Mouse (Mus musculus) liver, embryonic 11.5 days (tissue): ENCODE data around the gene Nck2. TPM values are rescaled to one million over a fixed set of nuclear protein-coding genes. Genes with fewer than 3 reads are reported as not detected.

Experiments used
- ATAC-seq: fragments of 200-750 bp; cut with Nextera tagmentation; replicated peaks from 2 replicates; pipeline ENCODE4 v1.8.0; 2017; ENCODE audit warnings: moderate number of reproducible peaks, mild to moderate bottlenecking, moderate TSS enrichment, moderate library complexity; ENCODE audit not compliant: low FRiP score
- DNase-seq: peaks from one replicate; pipeline ENCODE4 v3.0.0-alpha.2; 2017; ENCODE audit warnings: low spot score
- H3K27ac ChIP-seq: fragments of 300-500 bp; sonication (generic); 2 replicates; pipeline ENCODE4 v1.5.1; 2014; ENCODE audit warnings: mild to moderate bottlenecking, low read depth, low read length, control low read depth
- H3K27me3 ChIP-seq: fragments of 300-500 bp; sonication (generic); replicated peaks from 2 replicates; pipeline ENCODE4 v1.6.1; 2014; ENCODE audit warnings: low read length, mixed read lengths; ENCODE audit not compliant: control insufficient read depth, insufficient read depth
- H3K36me3 ChIP-seq: fragments of 300-500 bp; sonication (generic); 2 replicates; pipeline ENCODE4 v1.6.1; 2014; ENCODE audit warnings: mild to moderate bottlenecking, low read length, moderate library complexity, mixed read lengths; ENCODE audit not compliant: control insufficient read depth, insufficient read depth
- H3K4me1 ChIP-seq: fragments of 300-500 bp; sonication (generic); replicated peaks from 2 replicates; pipeline ENCODE4 v1.6.1; 2014; ENCODE audit warnings: low read length, mixed read lengths; ENCODE audit not compliant: control insufficient read depth, insufficient read depth
- H3K4me2 ChIP-seq: fragments of 300-500 bp; sonication (generic); 2 replicates; pipeline ENCODE4 v1.6.1; 2014; ENCODE audit warnings: mild to moderate bottlenecking, control low read depth, moderate library complexity
- H3K4me3 ChIP-seq: fragments of 300-500 bp; sonication (generic); 2 replicates; pipeline ENCODE4 v1.5.1; 2014; ENCODE audit warnings: low read depth, low read length, control low read depth
- H3K9ac ChIP-seq: fragments of 300-500 bp; sonication (generic); 2 replicates; pipeline ENCODE4 v1.6.1; 2014; ENCODE audit warnings: low read depth, low read length, control low read depth
- H3K9me3 ChIP-seq: fragments of 300-500 bp; sonication (generic); 2 replicates; pipeline ENCODE4 v1.6.1; 2016; ENCODE audit warnings: low read length, inconsistent platforms, mixed read lengths; ENCODE audit not compliant: control insufficient read depth
- WGBS: fragments of 180-500 bp; shearing (Covaris S2); extraction: QIAGEN DNeasy Blood & Tissue Kit; methylation state at CpG from one replicate; pipeline ENCODE4 v1.1.7; 2014; 5-methylcytosine and 5-hydroxymethylcytosine counted together
- polyA plus RNA-seq: library from polyadenylated mRNA; unstranded; fragments of >200 nt; fragmentation: Nextera tagmentation; extraction: Ambion mirVana; gene quantifications from 2 replicates; pipeline ENCODE4 v1.2.1, GENCODE M21; 2014

Nck2 gene
- polyA plus RNA-seq, 1 experiment from 2014 or later, result 24.5 TPM

GRCm38 (mm10) chr1:43562002-43562666, 117.8 kb downstream of the Nck2 start:
- DNase-seq, result no peak
- H3K9ac ChIP-seq, result no peak overlapping the region
- no peak overlapping the region for H3K4me3 ChIP-seq
- H3K4me1 ChIP-seq, result peaks cover 27% of the 10 kb centered on the region
- ATAC-seq, result no peak
- no peak overlapping the region for H3K27ac ChIP-seq
- no peaks in the 10 kb centered on the region for H3K36me3 ChIP-seq
- WGBS, result 70% methylated on average over 13 of the region's 13 CpGs
- no peak overlapping the region for H3K4me2 ChIP-seq
- no peaks in the 10 kb centered on the region for H3K9me3 ChIP-seq
- H3K27me3 ChIP-seq, result no peaks in the 10 kb centered on the region

GRCm38 (mm10) chr1:43565260-43565659, 120.9 kb downstream of the Nck2 start:
- ATAC-seq (peak; percentile 69), DNase-seq (no peak)
- Histone ChIP-seq H3K27ac (no peak overlapping the region), H3K9ac (no peak overlapping the region), H3K4me1 (peaks cover 8% of the 10 kb centered on the region), H3K4me2 (no peak overlapping the region), H3K4me3 (no peak overlapping the region), H3K9me3 (no peaks in the 10 kb centered on the region), H3K36me3 (no peaks in the 10 kb centered on the region), H3K27me3 (no peaks in the 10 kb centered on the region)
- 82% methylated on average over 4 of the region's 4 CpGs for WGBS

GRCm38 (mm10) chr1:43566677-43567377, 122.4 kb downstream of the Nck2 start:
- Histone ChIP-seq H3K9me3 (no peaks in the 10 kb centered on the region), H3K9ac (no peak overlapping the region), H3K27ac (no peak overlapping the region), H3K4me3 (no peak overlapping the region), H3K27me3 (no peaks in the 10 kb centered on the region), H3K4me2 (no peak overlapping the region), H3K4me1 (peaks cover 5% of the 10 kb centered on the region), H3K36me3 (no peaks in the 10 kb centered on the region)
- DNase-seq, result no peak
- 86% methylated on average over 8 of the region's 8 CpGs for WGBS
- no peak for ATAC-seq

- Histone ChIP-seq H3K27me3 (no peaks in the 10 kb centered on the region), H3K9me3 (no peaks in the 10 kb centered on the region), H3K4me3 (no peak overlapping the region), H3K36me3 (no peaks in the 10 kb centered on the region), H3K4me2 (no peak overlapping the region), H3K9ac (no peak overlapping the region), H3K27ac (no peak overlapping the region), H3K4me1 (peaks cover 5% of the 10 kb centered on the region; the same call in 1 of the 2 replicates)
- ATAC-seq, result no peak
- DNase-seq, result no peak
- 86% methylated on average over 10 of the region's 10 CpGs for WGBS
Measured at GRCm38 (mm10) chr1:43568824-43569223, 124.4 kb downstream of the Nck2 start.

GRCm38 (mm10) chr1:43571105-43571504, 126.7 kb downstream of the Nck2 start:
- 90% methylated on average over 4 of the region's 4 CpGs for WGBS
- DNase-seq (no peak), ATAC-seq (no peak)
- Histone ChIP-seq H3K27ac (no peak overlapping the region), H3K4me3 (no peak overlapping the region), H3K27me3 (no peaks in the 10 kb centered on the region), H3K9ac (no peak overlapping the region), H3K36me3 (no peaks in the 10 kb centered on the region), H3K4me1 (0 out of 2 replicates have a peak, but pooled peaks cover 2% of the 10 kb centered on the region), H3K4me2 (no peak overlapping the region), H3K9me3 (no peaks in the 10 kb centered on the region)

DNA sequence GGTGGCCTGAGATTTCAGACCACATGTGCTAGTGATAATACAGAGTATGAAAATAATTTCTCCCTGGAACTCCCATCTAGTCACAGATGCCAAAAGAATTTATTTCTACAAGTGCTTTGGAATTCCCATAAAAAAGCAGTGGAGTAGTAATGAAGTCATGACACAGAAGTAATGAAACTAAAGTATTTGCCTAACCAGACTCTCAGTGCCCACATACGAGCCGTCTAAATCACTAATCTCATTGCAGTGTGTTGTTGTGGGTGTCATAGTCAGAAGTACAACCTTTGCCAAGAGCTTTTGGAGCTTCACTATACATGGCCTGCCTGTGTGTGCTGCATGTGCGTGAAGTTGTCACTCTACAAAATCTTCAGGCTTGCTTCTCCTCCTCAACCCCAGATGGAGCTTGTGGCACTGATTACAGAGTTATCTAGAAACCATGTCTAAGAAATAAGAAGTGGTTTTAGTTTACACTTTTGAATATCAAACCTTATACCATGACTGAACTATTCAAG, 130.5 kb downstream of the Nck2 start:
- no peaks in the 10 kb centered on the region for H3K27me3 ChIP-seq
- no peaks in the 10 kb centered on the region for H3K9me3 ChIP-seq
- H3K9ac ChIP-seq, result no peak overlapping the region
- H3K4me1 ChIP-seq, result no peaks in the 10 kb centered on the region
- DNase-seq, result no peak
- no peaks in the 10 kb centered on the region for H3K36me3 ChIP-seq
- WGBS, result 80% methylated on average over 3 of the region's 3 CpGs
- no peak for ATAC-seq
- H3K4me2 ChIP-seq, result no peak overlapping the region
- H3K4me3 ChIP-seq, result no peak overlapping the region
- H3K27ac ChIP-seq, result no peak overlapping the region

DNA sequence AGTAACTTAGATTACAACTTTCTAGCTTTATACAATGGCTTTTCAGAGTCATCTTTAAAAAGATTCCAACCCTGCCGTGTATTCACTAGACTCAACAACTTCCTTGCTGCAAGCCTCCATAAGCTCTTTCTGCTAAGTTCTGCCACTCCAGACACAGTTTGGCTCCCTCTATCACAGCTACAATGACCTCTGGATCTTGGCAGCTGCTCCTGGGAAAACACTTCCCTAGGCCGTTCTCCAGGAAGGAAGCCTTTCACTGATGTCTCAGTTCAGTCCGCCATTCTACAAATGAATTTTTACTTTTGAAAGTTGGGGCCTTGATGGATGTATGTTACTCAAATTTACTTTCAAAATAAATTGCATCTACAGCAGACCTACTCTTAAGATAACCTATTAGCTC, 133.0 kb downstream of the Nck2 start:
- WGBS, result 83% methylated on average over 3 of the region's 3 CpGs
- no peak overlapping the region for H3K4me2 ChIP-seq
- H3K4me1 ChIP-seq, result no peaks in the 10 kb centered on the region
- no peaks in the 10 kb centered on the region for H3K9me3 ChIP-seq
- no peak overlapping the region for H3K9ac ChIP-seq
- DNase-seq (no peak), ATAC-seq (no peak)
- H3K4me3 ChIP-seq, result no peak overlapping the region
- no peak overlapping the region for H3K27ac ChIP-seq
- H3K27me3 ChIP-seq, result no peaks in the 10 kb centered on the region
- no peaks in the 10 kb centered on the region for H3K36me3 ChIP-seq

DNA sequence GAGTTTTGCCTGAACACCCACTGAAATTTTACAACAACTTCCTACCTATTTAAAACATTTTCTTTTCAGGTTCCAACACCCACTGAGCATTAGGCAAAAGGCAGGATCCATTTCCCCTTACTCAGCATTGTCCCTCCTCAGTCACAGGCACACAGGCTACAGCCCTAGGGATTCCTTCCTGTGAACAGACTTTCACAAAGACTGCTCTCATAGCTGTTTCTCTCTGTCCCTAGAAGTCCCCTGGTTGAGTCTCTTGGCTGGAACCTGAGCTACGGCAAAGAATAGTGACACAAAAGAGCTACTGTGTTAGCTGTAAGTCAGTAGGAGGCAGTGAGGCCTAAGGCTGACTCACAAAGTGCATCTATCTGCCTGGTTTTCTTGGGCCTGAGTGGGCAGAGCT, 139.2 kb downstream of the Nck2 start:
- 90% methylated on average over 1 of the region's 1 CpGs for WGBS
- Histone ChIP-seq H3K27ac (no peak overlapping the region), H3K4me3 (no peak overlapping the region), H3K27me3 (no peaks in the 10 kb centered on the region), H3K4me2 (no peak overlapping the region), H3K9ac (no peak overlapping the region), H3K9me3 (no peaks in the 10 kb centered on the region), H3K4me1 (no peaks in the 10 kb centered on the region), H3K36me3 (no peaks in the 10 kb centered on the region)
- ATAC-seq, result no peak
- DNase-seq, result no peak

DNA sequence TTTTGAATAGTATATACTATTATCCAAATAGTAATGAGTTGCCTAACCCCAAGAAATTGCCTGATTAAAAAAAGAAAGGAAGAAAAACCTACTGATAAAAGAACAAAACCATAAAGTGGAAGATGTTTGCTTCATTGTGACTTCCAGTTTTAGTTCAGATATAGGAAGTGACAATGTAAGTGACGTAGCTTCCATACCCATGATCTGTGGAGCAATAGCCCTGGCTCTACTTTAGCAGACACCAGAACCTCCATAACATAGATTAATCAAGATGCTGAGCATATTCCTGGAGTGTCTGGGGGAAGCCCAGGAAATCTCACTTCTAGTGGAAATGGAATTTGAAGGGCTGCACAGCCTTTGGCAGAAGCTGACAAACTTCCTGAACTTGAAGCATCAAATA, 144.6 kb downstream of the Nck2 start:
- Histone ChIP-seq H3K36me3 (no peaks in the 10 kb centered on the region), H3K27me3 (no peaks in the 10 kb centered on the region), H3K4me2 (no peak overlapping the region), H3K27ac (no peak overlapping the region), H3K9ac (no peak overlapping the region), H3K9me3 (no peaks in the 10 kb centered on the region), H3K4me1 (no peaks in the 10 kb centered on the region), H3K4me3 (no peak overlapping the region)
- ATAC-seq, result no peak
- 78% methylated on average over 1 of the region's 1 CpGs for WGBS
- DNase-seq, result no peak
